Mouse (Mus musculus): ENCODE results near the gene Vill.

The Vill gene

GRCm38 (mm10) chr9:119110640-119111039, 58.1 kb downstream of the Vill start:
- no peak for DNase-seq (ENCODE audit: low spot score)

- no peak for DNase-seq (ENCODE audit: low spot score)
These were observed 62.3 kb downstream of the Vill start for GRCm38 (mm10) chr9:119114911-119115310.

- DNase-seq (ENCODE audit: low spot score): no peak
These were observed 67.0 kb downstream of the Vill start for GRCm38 (mm10) chr9:119119409-119120167.

- no peak for DNase-seq (ENCODE audit: low spot score)
These were observed 67.6 kb downstream of the Vill start for GRCm38 (mm10) chr9:119120168-119120560.

Measured in urinary bladder, postnatal 14 days (tissue).